Mouse (Mus musculus): ENCODE data around the gene Bloc1s2. TPM values are rescaled to one million over a fixed set of nuclear protein-coding genes. Genes with fewer than 3 reads are reported as not detected.
A peak's percentile ranks its signal among the peaks of the same experiment; 100 is the strongest.
"Not testable (repeated sequence)": the region's sequence is repeated elsewhere in the genome, so short reads cannot be mapped to it uniquely, and the experiment has no call there.

The Bloc1s2 gene
- polyA plus RNA-seq, 1 experiment from 2014 or later = 82.1 TPM

- WGBS = 90% methylated on average over 7 of the region's 7 CpGs
- Histone ChIP-seq H3K9ac (no peak overlapping the region), H3K4me3 (replicated peaks) (no peak overlapping the region), H3K4me2 (no peak overlapping the region), H3K4me1 (no peaks in the 10 kb centered on the region), H3K27me3 (replicated peaks) (no peaks in the 10 kb centered on the region), H3K36me3 (peaks cover 44% of the 10 kb centered on the region), H3K9me3 (no peaks in the 10 kb centered on the region), H3K27ac (no peak overlapping the region)
- ATAC-seq (ENCODE audit: insufficient read depth, low FRiP score, low read depth) = no peak
These were observed 25.1 kb downstream of the Bloc1s2 start for GRCm38 (mm10) chr19:44121137-44121536.

- WGBS = 89% methylated on average over 9 of the region's 9 CpGs
- not testable (repeated sequence) for H3K27me3 ChIP-seq (replicated peaks); ATAC-seq (ENCODE audit: insufficient read depth, low FRiP score, low read depth); H3K27ac ChIP-seq; H3K9me3 ChIP-seq; H3K4me3 ChIP-seq (replicated peaks); H3K4me2 ChIP-seq; H3K4me1 ChIP-seq; H3K9ac ChIP-seq
- H3K36me3 ChIP-seq = peaks cover 44% of the 10 kb centered on the region
These were observed 25.6 kb downstream of the Bloc1s2 start for GRCm38 (mm10) chr19:44120686-44121085.

- peaks cover 43% of the 10 kb centered on the region for H3K36me3 ChIP-seq
- no peak overlapping the region for H3K4me3 ChIP-seq (replicated peaks)
- H3K9ac ChIP-seq = no peak overlapping the region
- no peak overlapping the region for H3K4me2 ChIP-seq
- no peaks in the 10 kb centered on the region for H3K27me3 ChIP-seq (replicated peaks)
- no peak for ATAC-seq (ENCODE audit: insufficient read depth, low FRiP score, low read depth)
- H3K9me3 ChIP-seq = no peaks in the 10 kb centered on the region
- H3K4me1 ChIP-seq = no peaks in the 10 kb centered on the region
- H3K27ac ChIP-seq = no peak overlapping the region
These were observed 28.5 kb downstream of the Bloc1s2 start for GRCm38 (mm10) chr19:44117793-44118192.

GRCm38 (mm10) chr19:44111706-44112105 is 34.5 kb downstream of the Bloc1s2 start:
- H3K27ac ChIP-seq = no peak overlapping the region
- no peak for ATAC-seq (ENCODE audit: insufficient read depth, low FRiP score, low read depth)
- H3K4me3 ChIP-seq (replicated peaks) = no peak overlapping the region
- peaks cover 27% of the 10 kb centered on the region for H3K36me3 ChIP-seq
- peaks cover 4% of the 10 kb centered on the region; the same call in 1 of the 2 replicates for H3K4me1 ChIP-seq
- 75% methylated on average over 7 of the region's 7 CpGs for WGBS
- no peak overlapping the region for H3K4me2 ChIP-seq
- H3K27me3 ChIP-seq (replicated peaks) = no peaks in the 10 kb centered on the region
- H3K9ac ChIP-seq = no peak overlapping the region
- no peaks in the 10 kb centered on the region for H3K9me3 ChIP-seq

GRCm38 (mm10) chr19:44110356-44110755 is 35.9 kb downstream of the Bloc1s2 start:
- Histone ChIP-seq H3K4me1 (peaks cover 4% of the 10 kb centered on the region; the same call in 1 of the 2 replicates), H3K27me3 (replicated peaks) (no peaks in the 10 kb centered on the region), H3K27ac (no peak overlapping the region), H3K36me3 (peaks cover 27% of the 10 kb centered on the region), H3K4me3 (replicated peaks) (no peak overlapping the region), H3K9ac (no peak overlapping the region), H3K9me3 (no peaks in the 10 kb centered on the region), H3K4me2 (no peak overlapping the region)
- no peak for ATAC-seq (ENCODE audit: insufficient read depth, low FRiP score, low read depth)
- 87% methylated on average over 9 of the region's 9 CpGs for WGBS

DNA sequence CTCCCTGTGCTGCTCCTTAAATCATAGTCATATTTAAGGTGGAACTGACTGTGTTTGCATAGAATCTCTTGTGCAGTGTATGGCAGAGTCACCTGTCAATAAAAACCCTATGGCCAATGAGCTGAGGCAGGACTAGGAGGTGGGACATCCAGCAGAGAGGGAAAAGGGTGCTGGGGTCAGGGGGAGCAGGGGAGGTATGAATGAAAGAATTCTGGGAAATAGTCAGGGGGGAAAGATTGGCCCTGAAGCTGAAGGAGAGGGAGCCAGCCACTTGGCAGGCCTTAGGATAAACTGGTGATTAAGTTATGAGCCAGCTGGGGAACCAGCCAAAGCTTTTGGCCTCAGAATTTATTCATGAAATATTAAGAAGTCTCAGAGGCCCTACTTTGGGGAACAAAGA is 37.2 kb downstream of the Bloc1s2 start:
- H3K4me2 ChIP-seq = no peak overlapping the region
- H3K4me1 ChIP-seq = peaks cover 9% of the 10 kb centered on the region; the same call in 1 of the 2 replicates
- ATAC-seq (ENCODE audit: insufficient read depth, low FRiP score, low read depth) = no peak
- H3K4me3 ChIP-seq (replicated peaks) = no peak overlapping the region
- no peaks in the 10 kb centered on the region for H3K9me3 ChIP-seq
- peaks cover 20% of the 10 kb centered on the region for H3K36me3 ChIP-seq
- no peak overlapping the region for H3K9ac ChIP-seq
- no peaks in the 10 kb centered on the region for H3K27me3 ChIP-seq (replicated peaks)
- no peak overlapping the region for H3K27ac ChIP-seq

DNA sequence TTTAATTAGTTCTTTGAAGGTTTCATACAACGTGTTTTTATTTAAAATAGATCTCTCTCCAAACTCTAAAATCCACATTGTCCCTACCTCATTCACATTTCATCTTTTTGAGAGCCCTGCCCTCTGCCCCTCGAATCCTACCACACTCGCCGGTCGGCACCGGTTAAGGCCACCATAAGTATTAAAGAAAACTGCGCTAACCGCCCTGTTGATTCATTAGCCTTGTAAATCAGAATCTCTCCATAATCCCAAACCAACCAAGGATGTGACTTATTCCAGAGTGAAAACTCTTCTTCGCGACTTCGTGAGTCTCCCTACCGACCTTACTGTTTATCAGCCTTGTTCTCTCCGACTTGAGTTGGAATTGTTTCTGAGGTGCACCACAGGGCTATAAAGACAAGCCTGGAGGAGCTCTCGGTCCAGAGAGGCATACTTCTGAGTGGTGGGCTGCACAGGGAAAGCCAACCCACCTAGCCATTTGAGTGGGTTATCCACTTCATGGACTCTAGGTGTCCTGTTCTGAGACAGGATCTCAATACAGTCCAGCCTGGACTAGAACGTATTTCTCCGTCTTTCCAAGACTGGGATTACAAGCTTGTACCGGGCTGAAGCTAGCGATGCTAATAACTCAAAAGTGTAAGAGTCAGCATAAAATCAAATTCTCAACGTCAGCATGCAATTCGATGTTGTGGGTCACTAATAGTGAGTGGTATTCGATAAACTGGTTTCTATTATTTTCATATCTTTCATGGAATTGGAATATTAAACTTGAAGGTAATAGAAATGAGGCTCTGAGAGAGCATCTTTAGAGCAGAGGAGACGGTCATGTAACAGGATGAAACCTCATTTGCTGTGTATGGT is 38.4 kb downstream of the Bloc1s2 start:
- peaks cover 11% of the 10 kb centered on the region for H3K36me3 ChIP-seq
- ATAC-seq (ENCODE audit: insufficient read depth, low FRiP score, low read depth) = no peak; the same call in 1 of the 2 replicates
- no peak overlapping the region for H3K27ac ChIP-seq
- no peak overlapping the region for H3K9ac ChIP-seq
- 28% methylated on average over 22 of the region's 22 CpGs for WGBS
- peak overlapping the region; percentile 97 for H3K4me3 ChIP-seq (replicated peaks)
- no peaks in the 10 kb centered on the region for H3K9me3 ChIP-seq
- H3K4me1 ChIP-seq = peaks cover 9% of the 10 kb centered on the region; the same call in 1 of the 2 replicates
- peak overlapping the region; percentile 70 for H3K4me2 ChIP-seq
- H3K27me3 ChIP-seq (replicated peaks) = no peaks in the 10 kb centered on the region

GRCm38 (mm10) chr19:44106831-44107660 is 39.2 kb downstream of the Bloc1s2 start, which contains the start of gene Chuk:
Gene Chuk (minus strand): TSS chr19:44107480.
- no peak within 1 kb of the TSS for H3K27ac ChIP-seq
- H3K4me3 ChIP-seq (replicated peaks) = peak within 1 kb of the TSS; percentile 97
- no peaks in the 10 kb centered on the region for H3K9me3 ChIP-seq
- no peaks in the 10 kb centered on the region for H3K27me3 ChIP-seq (replicated peaks)
- WGBS = under 1% methylated on average over 67 of the region's 67 CpGs
- peaks cover 5% of the 10 kb centered on the region for H3K36me3 ChIP-seq
- H3K4me1 ChIP-seq = peaks cover 9% of the 10 kb centered on the region; the same call in 1 of the 2 replicates
- peak within 1 kb of the TSS; percentile 70 for H3K4me2 ChIP-seq
- peak; percentile 99 for ATAC-seq (ENCODE audit: insufficient read depth, low FRiP score, low read depth)
- H3K9ac ChIP-seq = peak within 1 kb of the TSS; percentile 93

GRCm38 (mm10) chr19:44104393-44104792 is 41.9 kb downstream of the Bloc1s2 start:
- 70% methylated on average over 1 of the region's 1 CpGs for WGBS
- ATAC-seq (ENCODE audit: insufficient read depth, low FRiP score, low read depth) = no peak
- Histone ChIP-seq H3K27ac (no peak overlapping the region), H3K9ac (no peak overlapping the region), H3K9me3 (no peaks in the 10 kb centered on the region), H3K4me3 (replicated peaks) (no peak overlapping the region), H3K4me1 (peaks cover 9% of the 10 kb centered on the region; the same call in 1 of the 2 replicates), H3K27me3 (replicated peaks) (no peaks in the 10 kb centered on the region), H3K36me3 (no peaks in the 10 kb centered on the region), H3K4me2 (no peak overlapping the region)

DNA sequence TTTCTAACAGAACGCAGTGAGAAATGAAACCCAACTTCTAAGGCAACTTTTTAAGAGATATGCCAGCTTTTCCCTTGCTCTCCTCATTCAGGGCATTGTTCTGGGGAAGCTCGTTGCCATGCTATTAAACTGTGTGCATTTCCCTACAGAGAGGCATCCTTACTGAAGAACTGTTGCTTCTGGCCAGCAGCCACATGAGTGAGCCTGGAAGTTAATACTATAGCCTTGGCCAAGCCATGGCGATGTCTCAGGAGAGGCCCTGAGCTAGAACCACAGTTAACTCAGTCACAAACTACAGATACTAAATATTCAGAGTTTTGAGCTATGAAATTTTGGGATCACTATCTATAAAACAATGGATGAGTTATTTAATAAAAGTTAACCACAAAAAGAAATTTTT is 43.2 kb downstream of the Bloc1s2 start:
- Histone ChIP-seq H3K9me3 (no peaks in the 10 kb centered on the region), H3K9ac (no peak overlapping the region), H3K4me1 (peaks cover 8% of the 10 kb centered on the region; the same call in 1 of the 2 replicates), H3K27ac (no peak overlapping the region), H3K4me2 (no peak overlapping the region), H3K4me3 (replicated peaks) (no peak overlapping the region), H3K27me3 (replicated peaks) (no peaks in the 10 kb centered on the region), H3K36me3 (no peaks in the 10 kb centered on the region)
- no peak for ATAC-seq (ENCODE audit: insufficient read depth, low FRiP score, low read depth)
- 88% methylated on average over 3 of the region's 3 CpGs for WGBS

- ATAC-seq (ENCODE audit: insufficient read depth, low FRiP score, low read depth) = no peak
- no peak overlapping the region for H3K9ac ChIP-seq
- H3K4me1 ChIP-seq = peaks cover 5% of the 10 kb centered on the region; the same call in 1 of the 2 replicates
- no peak overlapping the region for H3K4me3 ChIP-seq (replicated peaks)
- no peaks in the 10 kb centered on the region for H3K27me3 ChIP-seq (replicated peaks)
- H3K27ac ChIP-seq = no peak overlapping the region
- peaks cover 8% of the 10 kb centered on the region for H3K36me3 ChIP-seq
- H3K4me2 ChIP-seq = no peak overlapping the region
- H3K9me3 ChIP-seq = no peaks in the 10 kb centered on the region
These were observed 45.4 kb downstream of the Bloc1s2 start for GRCm38 (mm10) chr19:44100840-44101239.

Data from stomach, embryonic 15.5 days (tissue).